Mouse (Mus musculus) myocyte (in vitro differentiated cells): ENCODE results near the gene Eps8. TPM values are rescaled to one million over a fixed set of nuclear protein-coding genes. Genes with fewer than 3 reads are reported as not detected.

ENCODE experiments used
- H3K27me3 ChIP-seq: one replicate; pipeline ENCODE4 v1.6.1; 2011; ENCODE audit not compliant: control insufficient read depth, insufficient read depth, insufficient read length
- H3K36me3 ChIP-seq: one replicate; pipeline ENCODE4 v1.6.1; 2011; ENCODE audit not compliant: control insufficient read depth, insufficient read depth
- H3K4me2 ChIP-seq: one replicate; pipeline ENCODE4 v1.6.1; 2011; ENCODE audit warnings: low read depth, control low read depth
- H3K4me3 ChIP-seq: one replicate; pipeline ENCODE4 v1.5.1; 2011; ENCODE audit warnings: mild to moderate bottlenecking, control low read depth, moderate library complexity
- H3K79me2 ChIP-seq: one replicate; pipeline ENCODE4 v1.6.1; 2011; ENCODE audit not compliant: control insufficient read depth, insufficient read depth
- H3ac ChIP-seq: one replicate; pipeline ENCODE4 v1.6.1; 2011; ENCODE audit not compliant: control insufficient read depth, insufficient read length
- CEBPB ChIP-seq: IDR thresholded peaks from 2 replicates; pipeline ENCODE4 v1.6.1; 2011; ENCODE audit warnings: mild to moderate bottlenecking, moderate library complexity; ENCODE audit not compliant: poor library complexity, insufficient read depth, severe bottlenecking
- E2F4 ChIP-seq: IDR thresholded peaks from one replicate; pipeline ENCODE4 v1.6.1; 2011; ENCODE audit warnings: mild to moderate bottlenecking, control low read depth, moderate library complexity; ENCODE audit not compliant: insufficient read depth
- MAX ChIP-seq: IDR thresholded peaks from one replicate; pipeline ENCODE4 v1.6.1; 2011; ENCODE audit warnings: low read depth, mild to moderate bottlenecking, control low read depth
- MYOD1 ChIP-seq, 3 experiments: IDR thresholded peaks; one replicate each; pipeline ENCODE4 v1.6.1; 2011; ENCODE audit warnings: control low read depth in 2 of 3, low read depth in 2 of 3, mild to moderate bottlenecking in 2 of 3, moderate library complexity in 1 of 3; ENCODE audit not compliant: insufficient read length in 2 of 3, control insufficient read depth in 1 of 3
- MYOG ChIP-seq, 3 experiments: IDR thresholded peaks; one replicate each; pipeline ENCODE4 v1.6.1; 2011; ENCODE audit warnings: control low read depth in 2 of 3, low read depth in 2 of 3, mild to moderate bottlenecking in 2 of 3; ENCODE audit not compliant: insufficient read length in 2 of 3, control insufficient read depth in 1 of 3, insufficient read depth in 1 of 3
- POLR2A ChIP-seq: IDR thresholded peaks from one replicate; pipeline ENCODE4 v1.6.1; 2011; ENCODE audit warnings: low read depth, mild to moderate bottlenecking, control low read depth, moderate library complexity; ENCODE audit not compliant: insufficient read length
- POLR2AphosphoS2 ChIP-seq: IDR thresholded peaks from one replicate; pipeline ENCODE4 v1.6.1; 2011; ENCODE audit warnings: low read depth, control low read depth; ENCODE audit not compliant: insufficient read length
- REST ChIP-seq: IDR thresholded peaks from one replicate; pipeline ENCODE4 v1.6.1; 2011; ENCODE audit warnings: mild to moderate bottlenecking, control low read depth, moderate library complexity; ENCODE audit not compliant: insufficient read depth, insufficient read length
- SRF ChIP-seq: IDR thresholded peaks from one replicate; pipeline ENCODE4 v1.6.1; 2011; ENCODE audit warnings: low read depth; ENCODE audit not compliant: control insufficient read depth, insufficient read length
- TCF12 ChIP-seq: IDR thresholded peaks from one replicate; pipeline ENCODE4 v1.6.1; 2011; ENCODE audit warnings: mild to moderate bottlenecking, control low read depth; ENCODE audit not compliant: poor library complexity, insufficient read depth, severe bottlenecking
- TCF3 ChIP-seq: IDR thresholded peaks from one replicate; pipeline ENCODE4 v1.6.1; 2011; ENCODE audit warnings: low read depth, control low read depth; ENCODE audit not compliant: insufficient read length
- USF1 ChIP-seq: IDR thresholded peaks from one replicate; pipeline ENCODE4 v1.6.1; 2011; ENCODE audit warnings: low read depth, mild to moderate bottlenecking, control low read depth, moderate library complexity
- polyA plus RNA-seq: library from polyadenylated mRNA; unstranded; fragments of >200 nt; fragmentation: generic; extraction: Trizol; gene quantifications from one replicate; pipeline ENCODE4 v1.2.1, GENCODE M21; 2012; ENCODE audit warnings: missing spikeins

The Eps8 gene
- polyA plus RNA-seq, 1 experiment = 12.4 TPM

DNA sequence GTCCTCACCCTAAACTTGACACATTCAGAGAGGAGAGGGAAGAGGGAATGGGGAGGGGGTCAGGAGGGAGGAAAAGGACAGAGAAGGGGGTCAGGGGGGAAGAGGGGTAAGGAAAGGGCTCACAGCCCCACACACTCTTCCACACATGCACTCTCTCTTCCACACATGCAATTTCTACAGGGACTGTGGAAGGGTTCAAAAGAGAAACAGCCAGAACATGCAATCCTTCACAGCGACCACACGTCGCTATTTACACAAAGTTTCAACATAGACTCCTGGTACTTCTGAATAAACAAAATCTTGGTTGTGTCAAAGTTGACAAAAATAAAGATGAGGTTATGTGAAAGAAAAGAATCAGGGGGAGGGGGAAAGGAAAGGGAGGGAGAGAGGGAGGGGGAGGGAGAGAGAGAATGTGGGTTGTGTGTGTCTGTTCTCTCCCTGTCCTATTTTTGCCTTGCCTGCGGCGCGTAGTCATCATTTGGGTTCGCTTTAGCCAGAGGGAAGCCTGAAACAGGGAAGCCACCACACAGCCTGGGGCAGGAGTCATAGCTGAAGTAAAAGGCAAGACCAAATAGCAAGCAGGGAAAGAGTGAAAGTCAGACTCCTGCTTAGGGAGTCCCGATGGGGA, 157.4 kb downstream of the Eps8 start:
- H3K36me3 ChIP-seq = peaks cover 24% of the 10 kb centered on the region
- H3K4me2 ChIP-seq = no peak overlapping the region
- no peaks in the 10 kb centered on the region for H3K27me3 ChIP-seq
- H3ac ChIP-seq = no peak overlapping the region
- H3K4me3 ChIP-seq = no peak overlapping the region
- TF ChIP-seq MYOD1 (IDR thresholded peaks at IDR 0.05; ENCODE audit: control insufficient read depth in 1 of 3, insufficient read length in 2 of 3, low read depth in 2 of 3) (no peak), E2F4 (no peak), TCF3 (no peak)
- H3K79me2 ChIP-seq = no peaks in the 10 kb centered on the region

DNA sequence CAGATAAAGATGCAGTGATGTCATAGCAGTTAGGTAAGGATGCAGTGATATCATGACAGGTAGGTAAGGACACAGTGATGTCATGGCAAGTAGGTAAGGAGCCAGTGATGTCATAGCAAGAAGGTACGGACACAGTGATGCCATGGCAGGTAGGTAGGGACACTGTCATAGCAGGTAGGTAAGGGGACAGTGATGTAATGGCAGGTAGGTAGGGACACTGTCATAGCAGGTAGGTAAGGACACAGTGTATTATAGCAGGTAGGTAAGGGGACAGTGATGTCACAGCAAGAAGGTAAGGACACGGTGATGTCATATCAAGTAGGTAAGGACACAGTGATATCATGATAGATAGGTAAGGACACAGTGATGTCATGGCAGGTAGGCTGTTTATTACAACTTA, 158.1 kb downstream of the Eps8 start:
- H3ac ChIP-seq = no peak overlapping the region
- peaks cover 17% of the 10 kb centered on the region for H3K36me3 ChIP-seq
- TF ChIP-seq MYOD1 (IDR thresholded peaks at IDR 0.05; ENCODE audit: control insufficient read depth in 1 of 3, insufficient read length in 2 of 3, low read depth in 2 of 3) (no peak), MAX (no peak), POLR2A (no peak), TCF12 (no peak), MYOG (IDR thresholded peaks at IDR 0.05; ENCODE audit: control insufficient read depth in 1 of 3, insufficient read depth in 1 of 3, insufficient read length in 2 of 3, low read depth in 2 of 3) (no peak), E2F4 (no peak), SRF (no peak), POLR2AphosphoS2 (no peak), REST (no peak), CEBPB (no peak)

DNA sequence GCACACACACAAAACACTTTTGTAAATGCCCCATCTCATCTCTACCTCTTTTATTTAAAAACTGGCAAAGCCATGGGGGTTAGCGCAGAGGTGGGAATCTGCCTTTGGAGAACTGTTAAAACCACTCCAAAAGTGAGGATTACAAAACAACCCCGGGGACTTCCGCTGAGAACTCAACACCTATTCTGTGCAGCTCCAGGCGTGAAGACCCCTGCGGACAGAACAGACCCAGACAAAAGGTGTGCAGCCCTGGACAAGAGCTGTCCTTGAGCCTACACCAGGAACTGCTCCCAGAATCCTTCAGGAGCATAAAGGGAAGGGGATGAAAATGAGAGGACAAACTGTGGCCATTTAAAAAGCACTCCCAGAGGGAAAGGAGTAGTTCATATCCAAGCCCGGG, 159.4 kb downstream of the Eps8 start:
- H3ac ChIP-seq = no peak overlapping the region
- no peak overlapping the region for H3K4me3 ChIP-seq
- TF ChIP-seq CEBPB = no peak
- no peak for TF ChIP-seq MYOD1 (IDR thresholded peaks at IDR 0.05; ENCODE audit: control insufficient read depth in 1 of 3, insufficient read length in 2 of 3, low read depth in 2 of 3)
- no peak for TF ChIP-seq E2F4
- TF ChIP-seq REST = no peak
- no peak for TF ChIP-seq POLR2A
- H3K4me2 ChIP-seq = no peak overlapping the region
- H3K79me2 ChIP-seq = no peaks in the 10 kb centered on the region
- peaks cover 15% of the 10 kb centered on the region for H3K36me3 ChIP-seq
- no peaks in the 10 kb centered on the region for H3K27me3 ChIP-seq

More for the DNA sequence above, 158.1 kb downstream of the Eps8 start:
- H3K4me2 ChIP-seq = no peak overlapping the region
- no peak overlapping the region for H3K4me3 ChIP-seq
- H3K27me3 ChIP-seq = no peaks in the 10 kb centered on the region
- no peaks in the 10 kb centered on the region for H3K79me2 ChIP-seq

DNA sequence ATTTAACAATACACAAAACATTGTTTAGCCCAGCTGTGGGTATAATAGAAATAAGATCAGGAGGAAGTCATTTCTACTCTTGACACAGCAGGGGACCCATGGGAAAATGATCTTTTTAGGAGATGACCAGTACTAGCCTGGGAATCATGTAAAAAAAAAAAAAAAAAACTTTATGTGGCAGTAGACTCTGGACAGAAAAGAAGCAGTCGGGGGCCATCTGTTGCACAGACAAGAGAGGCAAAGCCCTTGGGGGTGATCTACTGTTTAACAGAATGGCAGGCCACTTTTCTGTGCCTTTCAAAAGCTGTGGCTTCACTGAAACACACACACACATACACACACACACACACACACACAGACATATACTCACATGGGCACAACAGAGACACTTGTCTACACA, 159.9 kb downstream of the Eps8 start:
- Histone ChIP-seq H3K27me3 (no peaks in the 10 kb centered on the region), H3K79me2 (no peaks in the 10 kb centered on the region), H3K36me3 (peaks cover 11% of the 10 kb centered on the region), H3K4me3 (no peak overlapping the region), H3K4me2 (no peak overlapping the region), H3ac (no peak overlapping the region)
- TF ChIP-seq CEBPB (no peak), USF1 (no peak), REST (no peak), TCF3 (no peak), MAX (no peak), SRF (no peak), TCF12 (no peak)

DNA sequence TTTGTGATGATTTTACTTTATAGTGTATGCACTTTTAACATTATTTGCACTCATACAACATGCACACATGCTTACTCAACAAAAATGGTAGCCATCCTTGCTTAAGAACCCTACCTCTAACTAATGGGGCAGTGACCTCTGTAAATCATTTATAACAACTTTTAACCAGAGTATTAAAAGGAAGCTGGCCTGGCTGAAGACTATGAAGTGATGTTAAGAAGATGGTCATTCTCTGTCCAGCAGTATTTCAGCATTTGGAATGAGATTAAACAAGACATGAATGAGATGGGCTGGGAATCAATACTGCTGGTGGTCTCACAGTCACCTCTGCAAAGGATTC, 160.6 kb downstream of the Eps8 start:
- H3K27me3 ChIP-seq = no peaks in the 10 kb centered on the region
- no peak overlapping the region for H3ac ChIP-seq
- H3K4me2 ChIP-seq = no peak overlapping the region
- peaks cover 8% of the 10 kb centered on the region for H3K36me3 ChIP-seq
- H3K4me3 ChIP-seq = no peak overlapping the region
- TF ChIP-seq TCF12 = no peak
- TF ChIP-seq MAX = no peak
- TF ChIP-seq CEBPB = no peak
- no peak for TF ChIP-seq MYOG (IDR thresholded peaks at IDR 0.05; ENCODE audit: control insufficient read depth in 1 of 3, insufficient read depth in 1 of 3, insufficient read length in 2 of 3, low read depth in 2 of 3)
- TF ChIP-seq E2F4 = no peak
- TF ChIP-seq TCF3 = no peak
- TF ChIP-seq SRF = no peak
- no peak for TF ChIP-seq POLR2A
- H3K79me2 ChIP-seq = no peaks in the 10 kb centered on the region
